ENCODE assay signal across 11 mouse cellular contexts in the genomic region with DNA sequence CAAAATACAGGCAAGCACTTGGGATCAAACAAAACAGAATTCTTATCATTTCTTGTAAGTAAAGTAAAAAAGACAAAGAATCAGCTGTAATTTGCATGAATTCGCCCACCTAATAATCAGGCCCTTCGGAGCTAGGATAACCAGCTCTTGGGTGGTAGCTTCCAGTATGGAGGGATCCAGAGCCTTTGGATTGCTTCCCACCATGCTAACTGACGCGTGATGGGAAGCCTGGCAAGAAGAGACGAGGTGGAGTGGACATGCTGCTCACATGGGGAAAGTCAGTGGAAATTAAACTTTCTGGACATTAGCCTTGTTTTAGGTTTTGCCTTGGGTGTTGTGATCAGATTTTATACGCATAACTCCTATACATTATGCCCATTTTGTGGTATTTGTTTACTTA.
"Had no signal": no experiment of that assay in that cellular context is flagged by ENCODE, and none has a peak within 500 bp of the region (broad histone marks: within the 10 kb centered on the region; RNA-seq: fewer than 3 reads in every experiment).

No protein-coding gene starts in this region.

- DNase-seq: liver; liver, embryonic 13.5 days; liver, postnatal 0 days; lung, adult 18-20 months; lung, adult 2 months; lung, embryonic 14.5 days; lung, postnatal 10 days; lung, postnatal 14 days; lung, postnatal 36 days; lung, postnatal 4 days; midbrain, embryonic 14.5 days had no signal
